Mouse (Mus musculus) megakaryocyte-erythroid progenitor cell, adult 5-6 weeks (primary cell): ENCODE results near the gene Hkdc1. TPM values are rescaled to one million over a fixed set of nuclear protein-coding genes. Genes with fewer than 3 reads are reported as not detected.
A peak's percentile ranks its signal among the peaks of the same experiment; 100 is the strongest.

Source experiments
- ATAC-seq: replicated peaks from 2 replicates; pipeline ENCODE4 v1.8.0; 2016; ENCODE audit warnings: mild to moderate bottlenecking, inconsistent platforms; ENCODE audit not compliant: severe bottlenecking, poor library complexity, low FRiP score, low TSS enrichment
- total RNA-seq, 2 experiments: library from RNA; stranded (forward) in 1 of 2; stranded (reverse) in 1 of 2; fragments of 200-1000, 215-1000 nt in 1 of 2; fragments of >200 nt in 1 of 2; fragmentation: Nextera tagmentation in 1 of 2; gene quantifications; 2 replicates each; pipeline ENCODE4 v1.2.3; 2014 to 2017

Gene Hkdc1
- total RNA-seq, 2 experiments from 2014 or later = not detected

GRCm38 (mm10) chr10:62401641-62402111 lies 20.6 kb downstream of the Hkdc1 start:
- ATAC-seq = no peak

- ATAC-seq = no peak
These were observed 39.3 kb downstream of the Hkdc1 start for GRCm38 (mm10) chr10:62383011-62383410.

GRCm38 (mm10) chr10:62380936-62381335 lies 41.4 kb downstream of the Hkdc1 start:
- peak; percentile 43; the same call in 1 of the 2 replicates for ATAC-seq

GRCm38 (mm10) chr10:62379808-62380207 lies 42.5 kb downstream of the Hkdc1 start, which contains the start of gene Hk1:
Hk1 (minus strand) TSS chr10:62379908.
- no peak for ATAC-seq

GRCm38 (mm10) chr10:62358827-62359226 lies 63.5 kb downstream of the Hkdc1 start:
- no peak for ATAC-seq

- ATAC-seq = no peak
These were observed 66.1 kb downstream of the Hkdc1 start for GRCm38 (mm10) chr10:62356105-62356730.

GRCm38 (mm10) chr10:62345147-62345546 lies 77.1 kb downstream of the Hkdc1 start:
- no peak for ATAC-seq

GRCm38 (mm10) chr10:62344004-62344752 lies 78.1 kb downstream of the Hkdc1 start:
- no peak for ATAC-seq

- peak; percentile 64 for ATAC-seq
These were observed 79.8 kb downstream of the Hkdc1 start for GRCm38 (mm10) chr10:62342512-62342911.

- ATAC-seq = no peak
These were observed 80.3 kb downstream of the Hkdc1 start for GRCm38 (mm10) chr10:62341956-62342355.

- no peak for ATAC-seq
These were observed 81.3 kb downstream of the Hkdc1 start for GRCm38 (mm10) chr10:62340991-62341390.

- peak; percentile 86 for ATAC-seq
These were observed 82.1 kb downstream of the Hkdc1 start for GRCm38 (mm10) chr10:62340095-62340731.

GRCm38 (mm10) chr10:62339211-62340094 lies 82.8 kb downstream of the Hkdc1 start:
- 0 out of 2 replicates have a peak, but pooled peaks have one; percentile 4 for ATAC-seq

- no peak for ATAC-seq
These were observed 83.7 kb downstream of the Hkdc1 start for GRCm38 (mm10) chr10:62338626-62339025.

- ATAC-seq = no peak
These were observed 84.1 kb downstream of the Hkdc1 start for GRCm38 (mm10) chr10:62338176-62338575.

GRCm38 (mm10) chr10:62336601-62337578 lies 85.4 kb downstream of the Hkdc1 start:
- no peak for ATAC-seq

GRCm38 (mm10) chr10:62335423-62335776 lies 86.9 kb downstream of the Hkdc1 start:
- no peak for ATAC-seq

- ATAC-seq = 0 out of 2 replicates have a peak, but pooled peaks have one; percentile 19
These were observed 87.4 kb downstream of the Hkdc1 start for GRCm38 (mm10) chr10:62334686-62335422.
